Mouse (Mus musculus): ENCODE results near the gene Mylk4.

DNA sequence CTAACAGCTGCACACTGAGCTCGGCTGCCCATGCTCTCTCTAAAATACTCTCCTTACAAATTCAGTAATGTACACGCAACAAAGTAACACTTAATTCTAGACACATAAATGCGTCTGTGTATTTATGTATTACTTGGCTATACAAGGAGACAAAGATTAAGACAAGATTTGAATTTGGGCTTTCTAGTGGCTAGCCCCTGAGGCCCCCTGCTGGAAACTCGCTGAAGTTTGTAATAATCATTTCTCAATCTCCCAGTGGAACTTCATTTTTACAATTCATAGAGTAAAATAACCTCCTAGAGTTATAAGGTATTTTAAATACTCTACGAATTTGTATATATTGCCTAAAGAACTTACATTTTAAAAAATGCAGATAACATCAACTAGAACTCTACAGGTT is 699 bp downstream of the Mylk4 start:
- TF ChIP-seq CTCF (IDR thresholded peaks at IDR 0.05; ENCODE audit: low read depth) (peak; percentile 33), EP300 (IDR thresholded peaks at IDR 0.05; ENCODE audit: low read depth) (no peak)
